Mouse (Mus musculus) gastrocnemius, postnatal 36 days (tissue): Measurements from ENCODE around the gene Cnpy1. TPM values are rescaled to one million over a fixed set of nuclear protein-coding genes. Genes with fewer than 3 reads are reported as not detected.
A peak's percentile ranks its signal among the peaks of the same experiment; 100 is the strongest.

Experiments used
- DNase-seq, 2 experiments: peaks; one replicate each; pipeline ENCODE4 v3.0.0; 2022
- intact Hi-C: fragments of 180-260 bp; cut with DNase I; formaldehyde crosslinking; loops from one replicate; pipeline ENCODE4 v1.15.1; 2025
- total RNA-seq, 2 experiments: library from RNA; stranded (reverse); gene quantifications; 2 replicates each; pipeline ENCODE4 v1.2.3; 2021

Gene Cnpy1
- total RNA-seq, 2 experiments from 2014 or later: not detected

DNA sequence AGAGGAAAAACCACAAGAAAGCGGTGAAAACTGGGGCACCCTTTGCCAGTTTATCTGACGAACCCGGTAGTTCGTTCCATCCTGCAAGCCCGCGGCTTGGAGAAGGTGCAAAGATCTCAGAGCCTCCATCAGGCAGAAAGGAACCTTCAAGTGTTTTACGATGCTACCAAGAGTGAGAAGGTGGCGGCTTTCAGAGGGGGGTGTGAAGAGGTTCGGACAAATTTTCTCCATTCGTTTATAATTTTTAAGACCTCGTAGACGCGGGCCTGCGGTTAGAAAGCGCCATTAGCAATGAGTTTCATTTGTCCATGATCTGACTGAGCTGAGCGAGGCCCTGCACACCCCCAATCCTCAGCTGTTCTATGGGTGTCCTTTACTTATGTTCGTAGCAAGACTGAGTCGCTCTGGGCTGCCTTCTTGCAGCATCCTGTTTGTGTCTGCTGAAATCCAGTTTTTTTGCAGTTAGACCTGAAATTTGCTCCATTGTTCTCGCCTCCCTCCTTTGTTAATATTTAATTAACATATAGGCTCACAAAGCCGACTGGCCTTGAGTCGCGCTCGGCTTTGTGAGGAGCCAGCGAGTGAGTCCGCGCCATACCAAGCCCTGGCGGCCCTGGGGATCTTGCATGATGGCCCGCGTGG lies 77.9 kb downstream of the Cnpy1 start:
- DNase-seq: no peak
- intact Hi-C loops: no loop called here

DNA sequence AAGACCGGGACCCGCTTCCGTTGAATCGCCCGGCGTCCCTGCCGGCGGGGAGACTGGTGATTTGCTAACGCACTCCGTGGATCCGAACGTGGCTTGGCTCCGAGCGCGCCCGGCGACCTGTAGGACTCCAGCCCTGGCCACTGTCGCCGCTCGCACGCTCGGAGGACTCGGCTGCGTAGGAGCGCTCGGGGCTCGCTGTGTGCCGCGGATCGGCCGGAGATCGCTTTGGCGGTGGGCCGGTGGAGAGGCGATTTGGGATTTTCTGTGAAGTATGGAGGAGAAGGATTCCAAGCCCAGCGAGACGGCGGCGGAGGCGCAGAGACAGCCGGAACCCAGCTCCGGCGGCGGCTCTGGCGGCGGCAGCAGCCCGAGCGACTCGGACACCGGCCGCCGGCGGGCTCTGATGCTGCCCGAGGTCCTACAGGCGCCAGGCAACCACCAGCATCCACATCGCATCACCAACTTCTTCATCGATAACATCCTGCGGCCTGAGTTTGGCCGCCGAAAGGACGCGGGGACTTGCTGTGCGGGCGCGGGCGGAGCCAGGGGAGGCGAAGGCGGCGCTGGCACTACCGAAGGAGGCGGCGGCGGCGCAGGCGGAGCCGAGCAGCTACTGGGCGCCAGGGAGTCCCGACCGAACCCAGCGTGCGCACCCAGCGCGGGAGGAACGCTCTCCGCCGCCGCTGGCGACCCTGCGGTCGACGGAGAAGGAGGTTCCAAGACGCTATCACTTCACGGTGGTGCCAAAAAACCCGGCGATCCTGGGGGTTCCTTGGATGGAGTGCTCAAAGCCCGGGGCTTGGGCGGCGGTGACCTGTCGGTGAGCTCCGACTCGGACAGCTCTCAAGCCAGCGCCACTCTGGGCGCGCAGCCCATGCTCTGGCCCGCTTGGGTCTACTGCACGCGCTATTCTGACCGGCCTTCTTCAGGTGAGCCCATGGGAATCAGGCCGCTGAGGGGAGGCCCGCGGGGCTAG lies 79.1 kb downstream of the Cnpy1 start:
- intact Hi-C loops: no loop called here
- DNase-seq: peak in 1 of 2 experiments; percentile 34

DNA sequence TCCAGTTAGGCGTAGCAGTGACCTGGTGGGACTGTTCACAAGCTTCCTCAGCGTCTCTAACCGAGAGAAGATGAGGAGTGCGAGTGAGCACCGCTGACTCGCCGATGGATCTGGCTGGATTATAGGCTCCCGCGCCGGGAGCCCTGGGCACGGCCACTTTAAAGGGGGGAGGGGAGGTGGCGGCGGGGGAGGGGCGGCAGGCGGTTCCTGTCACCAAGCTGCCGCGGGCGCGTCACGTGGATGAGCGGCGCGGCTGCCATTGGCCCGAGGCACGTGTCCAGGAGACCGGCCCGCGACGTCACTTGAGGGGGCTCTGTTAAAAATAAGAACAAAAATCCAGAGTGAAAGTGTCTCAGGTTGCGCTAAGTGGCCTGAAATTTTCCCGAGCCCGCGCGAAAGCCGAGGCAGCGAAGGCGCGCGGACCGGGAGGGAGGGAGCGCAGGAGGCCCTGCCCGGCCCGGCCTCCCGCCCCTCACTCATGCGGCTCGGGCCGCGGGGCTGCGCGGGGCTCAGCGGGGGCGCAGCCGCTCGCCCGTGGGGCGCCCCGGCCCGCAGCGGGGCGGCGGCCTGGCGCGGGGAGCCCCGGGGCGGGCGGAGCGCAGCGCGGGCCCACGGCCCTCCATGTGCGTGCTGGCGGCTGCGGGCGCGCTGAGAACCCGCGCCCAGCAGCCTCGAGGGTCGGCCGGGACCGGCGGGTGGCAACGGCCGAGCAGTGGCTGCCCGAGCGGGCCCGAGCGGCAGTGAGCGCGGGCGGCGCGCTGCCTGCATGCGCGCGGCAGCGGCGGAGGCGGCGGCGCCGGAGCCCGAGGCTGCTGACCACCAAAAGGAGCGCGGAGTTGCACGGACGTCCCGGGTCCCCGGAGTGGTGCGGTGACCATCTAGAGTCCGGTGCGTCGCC lies 80.0 kb downstream of the Cnpy1 start, which contains the start of gene En2:
Gene En2, plus strand, starts transcription at position 337 of the 898 bp plus-strand sequence.
- DNase-seq: peak; percentile 39 to 48
- intact Hi-C loops: no loop called here

DNA sequence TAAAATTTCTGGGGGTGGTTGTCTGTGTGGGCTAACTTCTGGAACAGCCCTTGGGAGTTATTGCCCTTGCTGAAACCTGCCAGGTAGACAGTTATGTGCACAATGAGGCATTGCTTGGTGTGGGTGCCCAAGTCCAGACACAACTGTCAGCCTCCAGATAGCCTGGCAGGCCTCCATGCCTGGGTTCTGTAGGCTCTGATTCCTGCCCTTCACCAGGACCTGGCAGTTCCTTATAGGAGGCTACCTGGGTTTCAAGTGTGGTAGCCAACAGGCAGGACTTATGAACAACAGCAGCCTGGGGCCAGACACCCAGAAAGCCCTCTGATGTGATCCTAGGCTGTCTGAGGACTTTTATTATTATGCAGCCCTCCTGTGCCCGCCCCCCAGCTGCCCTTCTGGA lies 81.7 kb downstream of the Cnpy1 start:
- no peak for DNase-seq
- intact Hi-C loops: no loop called here

DNA sequence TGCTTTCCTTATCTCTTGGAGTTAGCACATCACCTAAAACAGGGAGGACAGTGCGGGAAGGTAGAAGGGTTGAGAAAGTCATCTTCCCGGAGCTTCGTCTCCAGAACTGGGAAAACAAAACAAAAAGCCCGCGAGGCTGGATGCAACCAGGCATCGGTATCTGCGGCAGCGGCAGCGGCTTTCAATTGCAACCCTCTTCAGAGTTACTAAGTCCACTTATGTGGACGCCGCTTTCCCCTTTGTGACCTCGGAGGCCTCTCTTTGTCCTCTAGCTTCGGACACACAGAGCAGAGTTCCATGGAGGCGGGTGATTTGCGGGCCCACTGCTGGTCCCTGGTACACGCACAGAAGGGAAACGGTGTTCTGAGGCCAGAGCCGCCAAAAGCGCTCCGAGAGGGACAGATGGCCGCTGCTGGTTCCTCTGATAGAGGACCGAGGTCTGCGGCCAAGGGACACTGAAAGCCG lies 83.6 kb downstream of the Cnpy1 start:
- intact Hi-C loops: no loop called here
- no peak for DNase-seq

DNA sequence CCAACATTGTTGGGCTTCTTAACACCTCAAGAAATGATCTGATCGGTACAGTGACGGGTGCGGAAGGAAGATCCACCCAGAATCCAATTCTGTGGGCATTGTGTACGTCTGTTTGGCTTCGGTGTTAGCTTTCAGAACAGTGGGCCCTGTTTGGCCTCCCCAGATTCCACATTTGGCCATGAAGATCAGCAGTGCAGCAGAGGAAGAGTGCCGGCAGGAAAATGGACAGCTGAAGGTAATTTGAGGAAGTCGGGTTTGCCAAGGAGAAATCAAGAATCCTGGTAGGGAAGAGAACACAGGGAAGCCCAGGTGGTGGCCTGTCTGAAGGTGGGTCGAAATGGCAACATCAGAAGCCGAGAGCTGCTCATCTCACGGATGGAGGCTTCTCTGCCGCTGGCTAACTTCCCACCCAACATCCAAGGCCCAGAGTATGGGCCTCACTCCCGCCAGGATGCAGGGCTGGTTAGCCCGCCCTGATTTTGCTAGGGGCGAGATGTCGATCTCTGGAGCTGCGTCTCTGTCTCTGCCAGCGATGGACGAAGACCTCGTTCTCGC lies 84.1 kb downstream of the Cnpy1 start:
- DNase-seq: no peak
- intact Hi-C loops: no loop called here

DNA sequence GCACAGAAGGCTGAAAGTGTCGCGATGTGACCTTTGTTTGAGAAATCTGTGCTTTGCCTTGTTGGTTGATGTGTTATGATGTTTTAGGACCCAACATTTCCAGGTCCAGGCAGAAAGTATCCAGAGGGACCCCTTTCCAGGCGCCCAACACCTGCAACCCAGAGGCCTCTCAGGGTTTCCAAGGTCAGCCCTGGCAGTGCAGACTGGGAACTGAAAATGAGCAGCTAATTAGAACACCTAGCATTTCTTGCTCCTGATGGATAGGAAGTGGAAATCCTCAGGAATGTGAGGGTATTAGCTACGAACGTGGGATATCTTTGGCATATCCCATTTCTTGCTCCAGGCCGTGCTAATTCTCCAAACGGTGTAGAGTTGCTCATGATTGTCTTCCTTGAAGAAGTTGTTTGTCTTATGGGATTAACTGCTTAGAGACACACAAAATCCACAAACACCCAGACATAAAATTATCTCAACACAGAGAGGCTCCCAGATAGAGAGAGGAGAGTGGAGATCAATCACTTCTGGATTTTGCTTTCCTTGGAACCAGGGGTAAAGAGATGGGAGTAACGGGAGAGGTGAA lies 85.6 kb downstream of the Cnpy1 start:
- intact Hi-C loops: no loop called here

DNA sequence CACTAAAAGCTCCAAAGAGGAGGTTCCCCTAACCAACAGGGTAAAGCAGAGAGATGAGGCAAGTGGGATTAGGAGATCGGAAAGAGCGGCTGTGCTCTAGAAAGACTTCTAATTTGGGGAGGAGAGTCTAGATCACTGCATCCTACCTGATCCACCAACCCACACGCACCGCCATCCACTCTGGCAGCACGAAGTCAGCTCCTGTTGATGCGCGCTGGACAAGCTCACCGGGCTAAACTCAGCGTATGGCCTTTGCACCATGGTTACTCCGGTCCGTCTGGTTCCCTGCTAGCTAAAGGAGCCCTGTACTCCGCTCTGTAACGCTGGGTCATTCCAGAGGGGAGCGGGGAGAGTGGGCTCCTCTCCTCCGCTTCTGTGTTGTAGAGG lies 86.5 kb downstream of the Cnpy1 start:
- intact Hi-C loops: no loop called here
- DNase-seq: no peak

More for the DNA sequence above, 85.6 kb downstream of the Cnpy1 start:
- no peak for DNase-seq

DNA sequence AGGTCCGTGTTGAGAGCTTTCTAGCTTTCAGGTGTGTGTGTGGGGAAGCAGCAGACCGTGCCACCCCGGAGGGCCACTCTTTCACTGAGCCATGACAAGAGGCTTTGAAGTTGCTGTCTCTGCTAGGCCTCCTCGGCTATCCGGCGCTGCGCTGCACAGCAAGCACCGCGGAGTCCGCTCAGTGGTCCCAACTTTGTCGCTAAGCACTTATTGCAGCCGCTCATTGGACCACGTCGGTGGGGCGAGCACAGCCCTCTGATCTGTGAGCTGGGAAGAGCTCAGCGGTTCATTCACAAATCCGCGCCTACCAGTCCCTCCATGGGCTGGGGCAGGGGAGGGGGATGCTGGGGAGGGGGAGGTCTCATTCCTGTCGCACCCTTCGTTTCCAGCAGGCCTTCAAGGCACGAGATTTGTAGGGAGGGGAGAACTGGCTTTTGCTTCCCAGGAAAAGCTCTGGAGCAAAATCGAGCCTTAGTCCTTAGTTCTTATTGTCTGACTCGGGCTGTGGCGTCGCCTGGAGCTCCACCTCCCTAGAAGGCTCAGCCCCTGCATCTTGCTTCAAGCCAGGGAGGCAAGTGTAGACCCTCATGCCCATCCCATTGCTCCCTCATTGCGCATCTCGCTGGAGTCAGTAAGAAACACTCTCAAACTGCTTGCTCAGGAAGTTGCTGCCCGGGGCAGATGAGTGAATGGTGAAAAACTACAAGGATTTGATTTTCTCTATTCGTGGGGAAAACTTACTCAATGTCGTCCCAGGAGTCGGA lies 87.1 kb downstream of the Cnpy1 start:
- intact Hi-C loops: no loop called here

DNA sequence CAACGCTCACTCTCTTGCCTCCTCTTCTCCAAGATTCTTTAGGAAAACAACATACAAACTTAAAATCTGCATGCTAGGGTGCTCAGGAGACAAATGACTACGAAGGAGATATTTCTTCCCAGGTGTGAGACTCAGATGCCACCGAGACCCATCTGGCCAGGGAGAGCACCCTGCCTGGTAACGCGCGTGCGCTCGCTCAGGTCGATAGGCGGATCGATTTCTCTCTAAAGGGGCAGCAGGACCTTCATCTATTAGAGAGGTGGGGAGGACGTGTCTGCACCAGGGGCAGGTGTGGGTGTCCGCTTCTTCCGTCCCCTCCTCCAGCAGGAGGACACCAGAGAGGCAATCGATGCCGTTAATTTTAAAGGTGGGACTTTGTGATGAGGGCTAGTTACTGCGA lies 87.8 kb downstream of the Cnpy1 start:
- DNase-seq: no peak
- intact Hi-C loops: no loop called here

More for the DNA sequence above, 87.1 kb downstream of the Cnpy1 start:
- DNase-seq: no peak

DNA sequence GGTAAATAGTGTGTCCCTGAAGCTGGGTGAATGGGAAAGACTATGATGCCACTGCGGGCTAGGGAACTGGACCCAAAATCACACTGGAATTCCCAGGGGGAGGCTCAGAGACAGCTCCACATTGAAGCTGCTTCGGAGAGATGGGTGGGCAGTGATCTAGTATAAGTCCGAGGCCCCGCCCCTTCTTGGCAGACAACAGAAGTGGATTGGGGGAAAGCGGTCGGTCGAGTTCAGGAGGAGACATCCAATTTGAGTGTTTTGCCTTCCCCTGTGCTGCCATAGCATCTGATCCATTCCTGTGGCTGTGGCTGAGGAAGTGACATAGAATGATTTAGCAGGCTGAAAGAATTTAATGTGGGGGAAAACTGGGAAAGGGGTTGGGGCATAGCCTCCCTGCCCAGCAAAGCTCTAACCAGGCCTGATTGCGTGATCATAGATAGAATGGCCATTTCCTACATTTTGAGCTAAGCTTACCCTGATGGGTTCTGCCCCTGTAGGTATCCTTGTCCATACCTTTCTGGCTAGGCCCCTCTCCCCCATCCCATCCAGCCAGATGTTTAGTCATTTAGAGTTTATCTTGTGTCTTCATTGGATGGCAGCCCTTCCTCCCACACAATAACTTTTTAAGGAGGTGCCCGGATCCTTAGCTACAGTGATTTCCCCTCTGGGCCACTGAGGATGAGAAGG lies 88.4 kb downstream of the Cnpy1 start:
- intact Hi-C loops: no loop called here
- no peak for DNase-seq

Other genes with a start within 250 kb of the Cnpy1 start
- gene Insig1, start 174.4 kb downstream of the Cnpy1 start, total RNA-seq: 10 to 100 TPM in 1 of 2 experiments, 1 to 10 TPM in 1; 7.4 to 11.1 TPM
- under 1 TPM; 0.23 to 0.30 TPM for gene En2, start 80.1 kb downstream of the Cnpy1 start, total RNA-seq
- 10 to 100 TPM; 27.2 to 35.3 TPM for gene Rbm33, start 71.3 kb upstream of the Cnpy1 start, total RNA-seq
- gene Shh, start 221.4 kb upstream of the Cnpy1 start, total RNA-seq: not detected